Mouse (Mus musculus) CD8-positive naive resting alpha-beta T cell, adult 2 months (primary cell): ENCODE measurements at regions not wholly inside any gene's neighbourhood (a gene's known extent, or its start where the extent isn't known, plus 50 kb on each side); places are given as distances from the start of the nearest gene placed in this dataset.

Experiments
- DNase-seq, 2 experiments: peaks; one replicate each; pipeline ENCODE4 v3.0.0; 2022; ENCODE audit warnings: low read depth in 2 of 2, low spot score in 2 of 2

GRCm38 (mm10) chr2:48535453-48535852, 278.5 kb upstream of the Acvr2a start:
- no peak for DNase-seq

GRCm38 (mm10) chr2:48536930-48537329, 277.0 kb upstream of the Acvr2a start:
- no peak for DNase-seq

GRCm38 (mm10) chr2:48538668-48539341, 275.1 kb upstream of the Acvr2a start:
- DNase-seq: no peak

- DNase-seq: no peak
Observed at GRCm38 (mm10) chr2:48539465-48540055, 274.3 kb upstream of the Acvr2a start.

- DNase-seq: no peak
Observed at GRCm38 (mm10) chr2:48544377-48544776, 269.5 kb upstream of the Acvr2a start.

- no peak for DNase-seq
Observed at GRCm38 (mm10) chr2:48545072-48545471, 268.8 kb upstream of the Acvr2a start.

- DNase-seq: no peak
Observed at GRCm38 (mm10) chr2:48545679-48546078, 268.2 kb upstream of the Acvr2a start.

- no peak for DNase-seq
Observed at GRCm38 (mm10) chr2:48546194-48546593, 267.7 kb upstream of the Acvr2a start.

GRCm38 (mm10) chr2:48556600-48556999, 257.3 kb upstream of the Acvr2a start:
- no peak for DNase-seq

- DNase-seq: no peak
Observed at GRCm38 (mm10) chr2:48557123-48557522, 256.8 kb upstream of the Acvr2a start.

- no peak for DNase-seq
Observed at GRCm38 (mm10) chr2:48558641-48559040, 255.3 kb upstream of the Acvr2a start.

GRCm38 (mm10) chr2:48563636-48564035, 250.3 kb upstream of the Acvr2a start:
- DNase-seq: no peak

GRCm38 (mm10) chr2:48564170-48564569, 249.7 kb upstream of the Acvr2a start:
- DNase-seq: no peak

- no peak for DNase-seq
Observed at GRCm38 (mm10) chr2:48567871-48568270, 246.0 kb upstream of the Acvr2a start.

- no peak for DNase-seq
Observed at GRCm38 (mm10) chr2:48586162-48586830, 227.6 kb upstream of the Acvr2a start.

GRCm38 (mm10) chr2:48586831-48587169, 227.1 kb upstream of the Acvr2a start:
- DNase-seq: no peak

GRCm38 (mm10) chr2:48589709-48590108, 224.2 kb upstream of the Acvr2a start:
- no peak for DNase-seq

GRCm38 (mm10) chr2:48597793-48598583, 215.9 kb upstream of the Acvr2a start:
- no peak for DNase-seq

GRCm38 (mm10) chr2:48599367-48599766, 214.5 kb upstream of the Acvr2a start:
- no peak for DNase-seq

- no peak for DNase-seq
Observed at GRCm38 (mm10) chr2:48601855-48602254, 212.1 kb upstream of the Acvr2a start.

- DNase-seq: no peak
Observed at GRCm38 (mm10) chr2:48609466-48609865, 204.4 kb upstream of the Acvr2a start.

- DNase-seq: no peak
Observed at GRCm38 (mm10) chr2:48612251-48612650, 201.7 kb upstream of the Acvr2a start.
